Mouse (Mus musculus): Measurements from ENCODE around the gene Smad3.

Smad3 gene

DNA sequence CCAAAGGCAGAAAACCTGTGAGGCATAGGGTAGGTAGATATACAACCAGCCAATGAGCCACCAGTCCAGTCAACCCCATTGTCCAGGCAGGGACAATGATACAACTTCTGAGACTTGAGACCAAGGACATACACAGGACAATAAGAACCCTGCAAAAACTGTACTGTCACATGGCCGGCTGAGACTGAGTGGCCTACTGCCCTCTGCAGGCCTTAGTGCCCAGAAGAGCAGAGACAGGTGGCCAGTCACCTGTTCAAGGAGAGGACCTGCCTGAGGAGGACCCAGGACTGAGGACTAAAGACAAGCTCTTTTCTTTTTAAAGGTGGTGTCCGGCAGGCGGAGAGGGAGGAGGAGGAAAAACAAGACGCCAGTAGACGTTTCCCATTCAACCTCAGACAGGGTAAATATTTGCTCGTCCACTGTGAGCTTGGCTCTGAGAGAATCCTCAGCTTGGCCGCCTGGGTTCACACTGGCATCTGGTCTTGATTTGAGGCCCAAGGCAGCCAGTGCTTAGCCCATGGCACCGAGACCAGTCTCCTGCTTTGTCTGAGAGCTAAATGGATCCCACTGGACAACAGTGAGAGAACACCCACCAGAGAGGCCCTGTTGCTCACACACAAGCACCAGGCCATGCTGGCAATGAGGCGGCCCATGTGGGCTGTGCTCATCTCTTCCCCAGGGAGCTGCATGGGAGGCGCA lies 56.4 kb downstream of the Smad3 start:
- DNase-seq (ENCODE audit: low read depth, low spot score) = peak; percentile 63

DNA sequence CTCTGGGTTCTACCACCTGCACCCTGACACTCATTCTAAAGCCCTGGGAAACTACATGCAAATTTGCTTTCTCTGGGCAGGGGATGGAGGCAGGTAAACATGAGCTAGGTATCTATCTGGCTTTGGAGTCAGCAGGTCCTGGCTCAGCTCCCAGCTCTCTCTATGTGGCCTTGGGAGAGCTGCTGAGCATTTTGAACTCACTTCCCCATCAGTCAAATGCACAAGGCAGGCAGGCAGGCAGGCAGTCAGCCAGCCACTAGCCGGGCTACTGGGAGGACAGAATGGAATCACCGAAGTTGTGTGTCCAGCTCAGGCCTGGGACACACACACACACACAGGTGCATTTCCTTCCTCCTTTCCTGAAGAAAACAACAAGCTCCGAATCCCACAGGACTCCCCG lies 58.6 kb downstream of the Smad3 start:
- DNase-seq (ENCODE audit: low read depth, low spot score) = peak; percentile 46

DNA sequence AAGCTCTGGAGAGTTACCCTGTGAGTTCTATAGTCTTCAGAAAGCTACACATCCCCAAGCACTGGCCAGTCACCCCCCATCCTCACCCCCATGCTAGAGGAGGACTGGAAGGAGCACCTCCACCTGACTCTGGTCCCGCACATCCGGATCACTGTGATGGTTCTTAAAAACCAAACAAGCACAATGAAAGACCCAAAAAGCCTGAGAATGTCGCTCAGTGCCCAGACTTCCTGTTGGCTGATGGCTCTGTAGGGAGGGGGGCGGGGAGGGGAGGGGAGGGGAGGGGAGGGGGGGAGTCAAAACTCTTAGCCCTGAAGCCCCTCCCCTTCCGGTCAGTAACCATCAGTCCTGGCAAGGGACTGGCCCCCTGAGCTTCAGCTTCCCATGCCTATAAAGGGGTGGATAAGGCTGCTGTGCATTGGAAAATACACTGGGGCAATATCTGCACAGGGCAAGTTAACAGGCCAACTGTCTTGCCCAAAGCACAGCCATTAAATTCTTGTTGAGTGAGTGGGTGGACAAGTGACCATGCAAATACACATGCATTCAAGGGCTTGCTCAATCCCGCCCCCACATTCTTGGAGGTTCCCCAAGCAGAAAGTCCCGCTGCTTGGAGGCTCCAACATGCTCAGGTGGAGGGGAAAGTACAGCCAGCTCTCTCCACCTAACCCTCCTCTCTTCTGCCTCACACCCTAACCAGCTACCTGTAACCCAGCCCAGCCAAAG lies 59.3 kb downstream of the Smad3 start:
- peak; percentile 81 for DNase-seq (ENCODE audit: low read depth, low spot score)

DNA sequence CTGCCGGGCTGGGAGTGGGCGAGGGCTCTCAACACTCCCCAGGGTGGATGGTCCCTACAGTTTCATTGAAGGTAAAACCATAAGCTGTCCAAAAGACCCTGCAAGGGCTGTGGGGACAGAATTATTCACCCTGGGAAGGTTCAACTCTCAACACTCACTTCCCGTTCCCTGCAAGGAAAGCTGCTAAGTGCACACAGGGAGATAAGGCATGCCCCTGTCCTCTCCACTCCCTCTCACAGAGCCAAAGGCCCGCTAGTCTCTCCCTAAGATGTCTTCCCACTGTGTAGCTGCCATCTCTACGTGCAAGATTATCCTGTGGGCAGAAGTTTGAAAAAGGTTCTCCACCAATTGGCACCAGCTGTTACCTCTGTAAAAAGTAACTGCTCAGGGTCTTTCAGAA lies 60.2 kb downstream of the Smad3 start:
- no peak for DNase-seq (ENCODE audit: low read depth, low spot score)

DNA sequence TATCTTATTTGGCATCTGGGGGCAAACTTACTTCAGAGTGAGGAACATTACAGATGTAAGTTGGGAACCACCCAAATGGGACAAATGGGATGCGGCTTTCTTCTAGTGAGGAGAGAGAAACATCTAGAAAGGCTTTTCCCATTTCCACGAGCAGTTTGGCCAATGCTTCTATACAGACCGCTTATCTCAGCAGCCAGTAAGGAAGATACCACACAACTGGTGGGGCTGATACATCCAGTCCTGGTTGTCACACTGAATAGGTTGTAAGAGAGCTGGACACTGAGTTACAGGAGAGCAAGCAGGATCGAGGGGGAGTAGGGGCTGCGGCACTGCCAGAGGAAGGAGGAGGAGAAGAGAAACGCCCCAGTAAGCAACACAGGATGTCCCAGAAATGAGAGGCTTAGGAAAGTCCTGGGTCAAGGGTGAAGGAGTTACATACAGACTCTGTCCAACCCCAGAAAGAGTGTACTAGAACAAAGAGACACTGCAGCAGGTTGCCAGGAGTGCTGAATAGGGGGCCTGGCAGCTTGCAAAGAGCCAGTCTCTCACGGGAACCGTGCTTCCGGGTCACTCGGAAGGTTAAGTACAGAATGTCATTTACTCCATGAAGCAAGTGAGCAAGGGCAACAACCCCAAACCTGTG lies 61.2 kb downstream of the Smad3 start:
- no peak for DNase-seq (ENCODE audit: low read depth, low spot score)

DNA sequence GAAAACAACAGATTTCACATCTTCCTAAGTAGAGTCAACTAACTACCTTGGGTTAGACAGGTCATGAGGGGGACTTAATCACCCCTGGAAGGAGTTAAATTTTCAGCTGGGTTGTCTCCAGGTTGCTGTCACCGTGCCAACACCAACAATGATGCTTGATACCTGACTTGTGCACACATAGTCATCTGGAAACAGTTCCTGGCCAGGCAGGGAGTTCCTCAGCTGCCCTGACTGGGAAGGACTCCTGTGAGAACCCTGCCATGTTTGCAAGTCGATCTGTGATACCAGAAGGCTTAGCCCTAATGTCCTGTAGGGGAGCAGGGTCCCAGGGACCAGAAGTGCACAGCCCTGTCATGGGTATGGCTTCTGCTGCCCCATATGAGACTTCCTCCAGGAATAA lies 65.8 kb downstream of the Smad3 start:
- DNase-seq (ENCODE audit: low read depth, low spot score) = no peak

DNA sequence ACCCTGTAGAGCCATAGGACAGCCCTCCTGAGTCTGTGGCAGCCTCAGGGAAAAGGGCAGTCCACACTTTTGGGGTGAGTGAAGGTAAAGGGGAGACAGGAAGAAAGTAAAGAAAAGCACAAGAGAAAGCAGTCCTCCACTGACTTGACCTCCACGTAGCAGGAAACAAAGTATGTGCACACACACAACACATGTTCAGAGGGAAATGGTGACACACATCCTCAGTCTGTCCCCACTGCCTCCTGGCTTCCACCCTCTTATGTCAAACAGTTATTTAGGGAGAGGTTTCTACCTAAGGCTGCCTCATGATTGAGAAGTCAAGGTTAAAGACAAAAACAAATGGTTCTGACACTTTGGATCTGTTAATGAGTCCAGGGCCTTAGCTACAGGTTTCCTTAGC lies 67.3 kb downstream of the Smad3 start:
- DNase-seq (ENCODE audit: low read depth, low spot score) = no peak

DNA sequence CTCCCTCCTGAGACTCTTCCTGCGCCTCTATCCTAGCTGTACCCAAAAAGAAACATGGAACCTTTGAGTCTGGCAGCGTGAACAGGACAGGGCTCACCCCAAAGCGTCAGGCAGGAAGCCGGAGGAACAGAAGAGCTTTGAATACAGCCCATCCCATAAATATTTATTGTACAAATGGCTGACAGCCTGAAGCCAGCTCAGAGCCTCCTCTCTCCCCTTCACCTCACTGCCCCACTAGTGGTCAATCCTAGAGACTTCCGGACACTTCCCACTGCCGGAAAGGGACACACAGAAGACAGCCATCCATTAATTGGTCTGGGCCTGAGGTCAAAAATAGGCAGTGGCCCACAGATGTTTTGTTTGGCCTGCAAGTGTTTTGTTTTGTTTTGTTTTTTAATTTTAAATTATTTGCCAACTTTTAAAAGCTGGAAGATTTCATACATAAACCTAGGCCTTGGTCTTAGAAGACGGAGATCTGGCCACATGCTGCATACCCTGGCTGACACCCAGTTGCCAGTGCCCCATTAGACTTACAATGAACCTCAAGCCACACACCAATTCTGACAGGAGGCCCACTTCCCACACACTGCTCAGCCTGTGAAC lies 70.3 kb downstream of the Smad3 start:
- DNase-seq (ENCODE audit: low read depth, low spot score) = no peak

DNA sequence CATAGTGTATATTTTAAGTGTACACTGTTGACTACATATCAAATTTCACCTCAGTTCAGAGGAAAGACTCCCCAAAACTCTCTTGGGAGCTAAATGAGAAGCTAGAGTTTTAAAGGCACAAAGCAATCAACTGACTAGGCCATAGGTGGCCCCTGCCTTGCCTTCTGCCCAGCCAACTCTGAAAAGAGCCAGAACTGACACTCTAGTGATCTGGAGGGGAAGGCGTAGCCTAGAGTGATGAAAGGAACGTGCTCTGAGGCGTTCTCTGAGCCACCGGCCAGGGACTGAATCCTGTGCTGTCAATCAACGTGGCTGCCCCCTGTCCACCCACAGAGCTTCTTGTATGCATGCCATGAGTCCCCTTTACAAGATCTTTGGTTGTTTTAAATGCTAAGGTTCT lies 72.4 kb downstream of the Smad3 start:
- DNase-seq (ENCODE audit: low read depth, low spot score) = no peak

DNA sequence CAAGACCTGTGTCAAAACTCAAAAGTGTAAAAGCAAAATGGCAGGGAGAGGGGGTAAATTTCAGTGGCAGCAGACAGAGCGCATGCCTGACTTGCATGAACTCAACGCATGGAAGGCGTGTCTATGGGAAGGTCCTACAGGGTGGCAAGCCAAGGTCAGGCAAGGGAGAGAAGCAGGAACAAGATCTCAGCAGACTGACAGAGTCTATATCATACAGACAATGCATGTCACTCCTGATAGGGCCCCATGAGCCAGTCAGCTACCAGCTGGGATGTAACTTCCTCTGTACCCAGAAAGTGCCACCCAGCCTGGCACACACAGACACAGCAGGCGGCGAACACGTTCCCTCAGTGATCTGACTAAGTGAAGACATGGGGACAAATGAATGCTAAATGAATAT lies 73.5 kb downstream of the Smad3 start:
- no peak for DNase-seq (ENCODE audit: low read depth, low spot score)

DNA sequence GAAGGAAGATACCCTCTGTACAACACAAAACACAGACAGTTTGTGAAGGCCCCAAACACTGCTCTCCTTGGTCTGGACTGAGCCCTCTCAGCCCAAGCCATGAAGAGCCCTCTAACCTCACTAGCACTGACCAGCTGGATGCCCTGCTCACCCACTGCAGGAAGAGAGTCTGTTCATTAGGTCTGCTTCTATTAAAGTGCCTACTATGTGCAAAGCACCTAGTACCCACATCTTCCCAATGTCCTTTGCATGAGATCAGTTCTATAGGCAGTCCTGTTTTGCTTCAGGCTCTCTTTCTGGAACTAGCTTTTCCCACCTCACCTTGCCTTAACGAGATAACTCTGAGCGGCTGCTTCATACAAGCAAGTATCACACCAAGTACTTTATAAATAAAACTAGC lies 74.9 kb downstream of the Smad3 start:
- no peak for DNase-seq (ENCODE audit: low read depth, low spot score)

DNA sequence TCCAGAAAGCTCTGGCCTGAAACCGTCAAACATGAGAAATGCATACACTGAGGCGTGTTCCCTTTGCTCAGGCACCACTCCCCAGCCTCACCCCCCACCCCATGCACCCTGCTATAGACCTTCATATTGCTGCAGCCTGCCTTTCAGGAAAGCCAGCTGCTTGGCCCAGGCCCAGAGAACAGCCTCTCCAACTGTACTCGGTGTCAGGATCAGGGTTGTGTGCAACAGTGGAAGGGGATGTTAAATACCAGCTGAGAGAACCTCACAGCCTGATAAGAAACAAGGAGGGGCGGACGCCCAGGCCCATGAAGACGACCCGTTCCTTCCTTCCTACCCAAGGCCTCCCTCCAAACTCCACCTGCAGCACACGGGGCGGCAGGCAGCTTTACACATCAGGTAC lies 75.5 kb downstream of the Smad3 start:
- DNase-seq (ENCODE audit: low read depth, low spot score) = no peak

DNA sequence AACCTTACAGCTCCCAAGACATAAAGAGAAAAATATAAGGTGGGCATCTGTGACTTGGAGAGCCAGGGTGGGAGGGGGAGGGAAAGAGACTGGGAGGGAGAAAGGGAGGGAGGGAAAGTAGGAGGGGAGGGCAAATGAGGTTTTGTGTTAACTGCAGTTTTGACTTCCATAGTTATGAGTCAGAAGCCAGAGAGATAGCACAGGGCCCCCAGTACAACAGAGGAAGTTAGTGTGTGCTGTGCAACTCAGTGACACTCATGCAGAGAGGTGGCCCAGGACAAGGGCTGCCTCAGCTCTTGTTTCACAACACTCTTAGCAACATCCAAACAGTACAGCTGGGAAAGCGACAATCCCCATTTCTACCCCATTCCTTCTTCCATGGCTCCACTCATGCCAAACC lies 79.7 kb downstream of the Smad3 start:
- DNase-seq (ENCODE audit: low read depth, low spot score) = peak; percentile 87

DNA sequence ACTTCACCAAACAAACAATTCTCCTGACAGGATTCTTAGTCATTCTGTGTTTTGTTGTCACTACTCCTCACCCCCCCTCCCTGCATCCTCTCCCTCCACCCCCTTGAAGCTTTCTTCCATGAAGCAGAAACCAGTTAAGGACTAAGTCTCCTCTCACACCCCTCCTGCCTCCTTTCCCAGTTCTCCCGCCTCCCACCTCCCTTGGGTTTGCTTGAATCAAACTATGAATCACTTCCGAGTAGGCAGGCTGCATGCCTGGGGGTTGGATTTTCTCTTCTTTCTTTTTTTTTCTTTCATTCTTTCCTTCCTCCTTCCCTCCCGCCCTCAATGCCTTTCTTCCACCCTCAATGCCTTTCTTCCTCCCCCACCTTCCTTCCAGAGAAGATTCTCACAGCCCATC lies 80.2 kb downstream of the Smad3 start:
- DNase-seq (ENCODE audit: low read depth, low spot score) = peak; percentile 93

DNA sequence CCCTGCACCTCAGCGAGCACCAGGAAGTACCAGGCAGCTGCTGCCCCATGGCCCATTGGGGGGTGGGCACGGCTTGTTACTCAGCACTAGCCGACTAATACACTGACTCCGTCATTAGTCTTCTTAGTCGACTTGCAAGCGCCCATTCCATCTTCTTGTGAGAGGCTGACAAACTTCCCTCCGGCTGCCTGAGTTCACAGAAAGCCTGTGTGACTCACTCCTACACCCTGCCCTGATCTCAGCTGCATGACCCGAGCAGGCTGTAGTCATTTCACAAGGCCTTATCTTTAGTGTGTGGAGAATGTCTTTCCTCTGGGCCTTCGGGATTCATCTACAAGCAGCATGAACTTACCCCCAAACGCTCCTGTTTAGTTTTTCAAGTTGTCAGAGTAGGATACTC lies 83.2 kb downstream of the Smad3 start:
- DNase-seq (ENCODE audit: low read depth, low spot score) = peak; percentile 87

DNA sequence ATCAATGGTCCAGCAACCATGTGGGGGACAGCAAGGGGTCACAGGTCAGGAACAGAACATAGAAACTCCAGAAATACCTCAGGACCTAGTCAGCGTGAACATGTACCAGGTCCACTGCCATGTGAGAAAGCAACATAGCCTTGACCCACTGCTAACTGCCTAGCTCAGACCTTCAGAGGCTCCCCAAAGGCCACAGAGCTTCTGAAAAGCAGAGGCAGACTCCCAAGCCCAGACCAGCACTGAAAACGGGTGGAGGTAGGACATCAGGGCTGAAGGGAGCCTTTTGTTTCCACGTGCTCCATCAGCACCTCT lies 84.3 kb downstream of the Smad3 start:
- no peak for DNase-seq (ENCODE audit: low read depth, low spot score)

DNA sequence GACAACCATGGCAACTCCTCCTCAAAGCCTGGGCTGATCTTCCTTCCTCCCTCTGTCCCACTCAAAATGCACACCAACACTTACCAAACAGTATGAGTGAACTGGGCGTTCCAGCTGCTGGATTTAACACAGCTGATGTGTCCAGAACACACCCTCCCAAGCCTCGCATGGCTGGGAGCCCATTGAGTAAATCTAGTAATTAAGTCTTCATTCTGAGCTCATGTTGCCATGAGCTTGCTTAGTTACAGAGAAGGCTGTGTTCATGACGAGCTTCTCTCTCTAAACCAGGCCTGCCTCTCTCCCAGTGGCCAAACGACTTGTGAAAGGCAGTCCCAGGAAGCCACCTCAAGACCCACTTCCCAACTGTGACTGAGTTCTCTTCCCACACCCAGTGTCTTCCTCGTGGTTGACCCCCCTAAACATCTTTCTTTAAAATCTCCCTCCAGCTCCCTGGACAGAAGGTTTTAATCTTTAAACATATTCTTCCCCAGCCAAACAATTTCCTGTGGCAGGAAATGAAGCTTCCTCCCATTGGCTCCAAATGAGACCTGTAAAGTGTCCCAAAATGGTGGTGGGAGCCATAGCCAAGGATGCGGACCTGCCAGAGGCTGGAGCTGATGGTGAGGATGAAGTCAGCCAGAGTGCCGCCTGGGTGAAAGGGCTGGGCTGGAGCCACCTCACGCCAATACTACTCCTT lies 84.8 kb downstream of the Smad3 start:
- DNase-seq (ENCODE audit: low read depth, low spot score) = no peak

DNA sequence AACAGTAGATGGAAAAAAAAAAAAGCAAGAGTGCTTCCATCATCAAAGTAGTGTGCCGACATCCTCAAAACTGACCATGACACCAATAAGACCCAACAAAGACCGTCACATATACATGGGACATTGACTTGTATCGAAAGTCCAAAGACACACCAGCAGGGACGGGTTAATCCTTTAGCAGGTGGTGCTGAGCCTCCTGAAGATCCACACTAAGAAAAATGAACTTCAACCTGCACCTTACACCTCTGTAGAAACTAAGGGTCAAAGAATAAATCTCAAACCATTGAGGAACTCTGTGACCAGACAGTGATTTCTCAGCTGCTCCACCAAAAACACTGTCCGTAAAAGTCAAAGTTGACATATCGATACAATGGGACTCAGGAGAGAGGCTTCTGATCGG lies 88.0 kb downstream of the Smad3 start:
- DNase-seq (ENCODE audit: low read depth, low spot score) = no peak

DNA sequence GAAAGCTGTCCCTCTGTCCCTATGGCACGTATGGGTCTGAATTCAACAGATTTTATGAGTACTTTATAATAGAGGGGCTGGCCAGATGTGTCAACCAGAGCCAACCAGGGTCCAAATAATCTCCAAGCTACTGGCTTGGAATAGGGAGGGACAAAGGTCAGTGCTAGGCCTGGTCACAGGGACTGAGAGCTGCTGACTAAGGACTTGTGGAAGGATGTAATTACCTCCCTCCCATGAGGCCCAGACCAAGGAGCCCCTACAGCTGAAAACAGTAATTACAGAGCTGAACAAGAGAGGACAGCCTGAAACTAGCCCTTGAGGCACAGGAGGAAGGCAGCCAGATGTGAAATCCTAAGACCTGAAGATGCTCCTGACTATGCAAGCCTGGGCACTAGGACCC lies 89.2 kb downstream of the Smad3 start:
- no peak for DNase-seq (ENCODE audit: low read depth, low spot score)

DNA sequence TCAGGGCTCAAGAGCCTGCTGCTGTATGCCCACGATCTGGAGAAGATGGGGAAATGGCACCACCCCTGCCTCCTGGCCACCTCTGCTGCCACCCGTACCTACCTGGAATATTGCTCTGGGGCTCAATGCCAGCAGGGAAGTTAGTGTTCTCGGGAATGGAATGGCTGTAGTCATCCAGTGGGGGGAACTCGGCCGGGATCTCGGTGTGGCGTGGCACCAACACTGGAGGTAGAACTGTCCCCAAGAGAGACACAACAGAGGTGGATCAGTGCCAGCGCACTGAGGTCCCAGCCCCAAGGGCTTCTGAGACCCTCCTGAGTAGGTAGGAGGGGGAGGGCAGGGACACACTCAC lies 90.4 kb downstream of the Smad3 start:
- DNase-seq (ENCODE audit: low read depth, low spot score) = no peak

DNA sequence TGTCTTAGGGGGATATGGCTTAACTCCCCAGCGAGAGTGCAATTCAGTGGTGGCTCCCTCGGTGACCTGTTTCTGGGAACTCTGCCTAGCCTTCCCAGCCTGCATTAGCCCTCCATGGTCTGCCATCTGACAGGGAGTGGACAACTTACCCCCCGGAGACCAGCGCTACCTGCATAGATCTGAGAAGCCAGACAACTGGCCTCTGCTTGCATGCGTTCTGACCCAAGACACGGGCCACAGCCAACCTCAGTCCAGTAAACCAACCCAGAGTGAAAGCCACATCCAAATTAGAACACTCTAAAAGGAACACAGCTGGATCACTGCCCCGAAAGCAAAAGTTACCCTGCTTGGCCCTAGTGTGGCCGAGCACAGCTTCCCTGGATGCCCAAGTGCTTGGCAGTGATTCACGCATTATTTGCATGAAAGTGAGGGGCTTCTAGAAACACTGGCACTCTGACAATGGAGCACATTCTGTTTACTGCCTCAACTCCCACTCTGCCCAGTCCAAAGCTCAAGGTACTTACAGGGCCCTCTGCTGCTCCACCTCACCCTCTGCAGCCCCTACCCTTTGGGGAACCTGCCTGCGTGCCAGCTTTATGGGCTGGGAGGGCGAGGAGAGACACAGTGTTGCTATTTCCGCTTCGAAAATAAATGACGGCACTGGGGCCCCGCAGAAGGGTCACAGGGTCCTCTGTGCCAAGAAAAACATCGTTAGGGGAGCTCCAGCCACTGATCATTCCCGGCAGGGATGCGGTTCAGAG lies 91.0 kb downstream of the Smad3 start:
- no peak for DNase-seq (ENCODE audit: low read depth, low spot score)
